Mouse (Mus musculus) cerebellum, adult 18-20 months (tissue): Measurements from ENCODE around the gene Ptcd2.

Experiments
- DNase-seq, 2 experiments: peaks; one replicate each; pipeline ENCODE4 v3.0.0; 2021

Gene Ptcd2

DNA sequence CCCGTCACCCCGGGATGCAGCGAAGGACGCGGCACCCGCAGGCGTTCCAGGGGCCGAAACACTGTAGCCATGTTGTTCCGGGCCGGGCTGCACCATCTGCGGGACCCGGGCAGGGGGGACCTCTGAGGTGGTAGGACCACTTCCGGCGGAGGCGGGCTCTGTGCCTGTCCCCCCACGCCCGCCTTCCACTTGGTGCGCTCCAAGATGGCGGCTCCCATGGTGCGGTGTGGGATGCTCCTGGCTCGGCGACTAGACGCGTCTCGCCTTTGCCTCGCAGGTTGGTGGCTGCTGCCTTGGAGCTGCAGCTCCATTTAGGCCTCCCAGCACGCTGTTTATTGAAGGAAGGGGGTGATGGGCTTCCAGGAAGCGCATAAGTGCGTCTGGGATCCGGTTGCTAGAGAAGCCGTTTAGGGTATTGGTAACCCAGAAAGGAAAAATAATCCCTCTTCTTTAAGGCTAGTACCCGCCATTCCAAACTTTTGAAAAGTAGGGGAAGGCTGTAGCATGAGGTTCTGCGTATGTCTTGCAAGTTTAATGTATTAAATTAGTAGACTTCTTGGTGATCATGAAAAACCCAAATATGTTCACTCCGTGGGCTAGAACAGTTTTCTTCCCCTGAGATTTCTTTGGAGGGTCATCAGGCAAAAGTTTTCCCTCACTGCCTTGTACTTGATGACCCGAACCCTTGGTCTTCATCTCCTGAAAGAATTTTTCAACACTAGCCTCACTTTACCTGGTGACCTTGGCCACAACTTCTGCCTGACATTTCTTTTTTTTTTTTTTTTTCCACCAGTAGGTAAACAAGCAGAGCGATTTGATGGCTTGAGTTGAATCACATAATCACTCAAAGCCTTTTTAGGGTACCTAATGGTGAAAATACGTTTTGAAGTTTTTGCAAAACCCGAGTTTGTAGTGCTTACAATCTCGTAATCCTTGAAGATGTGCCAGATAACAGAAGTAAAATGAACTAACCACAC is at the start of gene Ptcd2, which contains the start of gene Mrps27:
Gene Ptcd2 (minus strand): TSS at position 107 of the 977 bp plus-strand sequence.
Gene Mrps27 (plus strand): TSS at position 188 of the 977 bp plus-strand sequence.
- DNase-seq, result peak; percentile 98 to 99

DNA sequence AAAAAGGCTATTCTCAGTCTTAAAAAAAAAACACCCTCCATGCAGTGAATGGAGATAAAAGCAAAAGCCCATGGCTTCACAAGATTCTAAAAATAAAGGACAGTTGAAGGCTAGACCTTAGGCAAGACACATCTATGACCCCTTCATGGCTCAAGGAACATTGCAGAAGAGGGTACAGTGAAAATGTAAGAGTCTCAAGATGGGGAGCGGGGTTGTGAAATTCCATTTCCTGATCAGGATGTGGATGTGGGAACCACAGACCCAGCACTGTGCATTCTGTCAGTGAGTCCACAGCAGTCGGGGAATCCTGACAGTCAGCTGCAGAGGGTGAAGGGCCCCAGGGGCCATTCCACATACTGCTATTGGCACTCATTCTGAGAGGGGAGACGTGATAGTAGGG is 48.6 kb upstream of the Ptcd2 start:
- DNase-seq, result no peak

DNA sequence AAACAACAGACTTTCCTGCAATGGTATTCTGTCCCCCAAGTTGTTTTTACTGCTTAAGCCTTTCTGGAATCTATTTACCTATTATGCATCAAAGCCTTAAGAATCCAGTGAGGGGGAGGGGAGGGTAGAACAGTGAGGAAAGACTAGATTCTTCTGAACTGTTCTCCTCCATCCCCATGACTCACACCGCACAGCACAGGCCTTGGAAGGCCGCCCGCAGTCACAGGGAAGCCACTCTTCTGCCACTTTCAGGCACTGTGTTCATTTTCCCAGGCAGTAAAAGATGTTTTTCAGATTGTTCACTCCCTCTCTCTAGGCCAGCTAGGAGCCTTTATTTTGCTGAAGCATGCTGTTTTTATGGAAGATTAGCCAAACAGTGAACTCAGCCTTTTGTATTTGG is 46.9 kb upstream of the Ptcd2 start:
- peak; percentile 80 for DNase-seq

DNA sequence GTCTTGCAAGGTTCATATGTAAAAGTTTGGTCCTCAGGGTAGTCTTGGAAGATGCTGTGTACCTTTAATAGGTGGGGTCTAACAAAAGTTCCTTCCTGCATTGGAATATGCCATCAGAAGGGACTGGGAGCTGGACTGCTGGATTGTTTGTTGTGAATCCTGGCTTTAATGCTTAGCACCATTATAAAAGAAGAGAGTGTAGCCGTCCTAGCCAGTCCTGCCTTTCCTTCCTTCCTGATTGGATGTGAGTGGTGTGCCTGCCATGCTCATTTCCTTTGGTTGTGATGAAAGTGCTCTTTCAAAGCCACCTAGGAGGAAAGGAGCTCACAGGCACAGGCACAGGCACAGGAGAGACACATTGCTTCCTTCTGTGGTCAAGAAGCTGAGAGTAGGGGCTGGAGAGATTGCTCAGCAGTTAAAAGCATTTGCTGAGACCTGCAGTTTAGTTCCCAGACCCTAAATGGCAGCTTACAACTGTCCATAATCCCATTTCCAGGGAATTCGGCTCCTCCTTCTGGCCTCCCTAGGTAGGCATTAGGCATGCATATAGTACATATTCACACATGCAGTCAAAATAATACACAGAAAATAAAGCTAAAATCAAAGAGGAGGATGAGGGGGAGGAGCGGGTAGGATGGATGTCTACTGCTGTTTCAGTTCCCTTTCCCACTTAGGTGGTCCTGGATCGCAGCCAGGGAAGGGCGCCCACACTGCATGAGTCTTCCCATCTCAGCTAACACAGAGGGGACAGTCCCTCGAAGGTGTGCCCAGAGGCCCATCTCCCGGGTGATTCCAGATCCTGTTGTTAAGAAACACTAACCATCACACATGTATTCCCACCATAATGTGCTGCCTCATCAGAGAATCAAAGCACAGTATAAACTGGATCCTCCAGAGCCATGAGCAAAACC is 43.7 kb upstream of the Ptcd2 start:
- no peak for DNase-seq

DNA sequence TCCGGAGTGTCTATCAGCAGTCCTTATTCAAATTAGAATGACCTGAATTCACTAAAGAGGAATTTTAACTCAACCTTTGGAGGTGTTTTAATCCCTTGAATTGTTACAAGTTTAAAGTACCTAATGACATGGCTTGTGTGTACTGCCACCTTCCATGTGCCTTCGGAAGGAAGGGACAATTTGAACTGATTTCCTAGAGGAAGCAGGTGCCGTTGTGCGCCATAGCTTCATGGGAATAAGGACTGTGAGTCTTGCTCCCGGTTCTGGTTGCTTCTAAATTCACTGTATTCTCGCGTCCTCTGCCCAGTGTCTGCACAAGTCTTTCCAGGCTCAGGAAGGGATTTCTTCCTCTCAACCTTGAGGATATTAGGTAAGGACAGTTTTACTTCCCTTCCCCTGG is 41.8 kb upstream of the Ptcd2 start:
- no peak for DNase-seq

DNA sequence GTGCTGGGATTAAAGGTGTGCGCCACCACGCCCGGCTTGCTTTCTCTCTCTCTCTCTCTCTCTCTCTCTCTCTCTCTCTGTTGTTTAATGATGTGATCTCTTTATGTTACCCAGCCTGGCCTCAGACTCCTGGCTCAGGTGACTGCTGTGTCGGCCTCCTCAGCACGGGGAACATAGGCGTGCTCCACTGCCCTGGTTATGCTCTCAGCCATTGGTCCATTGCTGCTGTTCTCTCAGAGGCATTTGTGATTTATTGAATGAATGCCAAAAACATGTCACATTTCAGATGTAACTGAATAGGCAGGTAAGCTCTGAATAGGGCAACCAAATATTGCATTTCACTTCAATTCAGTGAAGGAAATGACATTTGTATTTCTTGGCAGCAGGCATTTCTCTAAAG is 41.4 kb upstream of the Ptcd2 start:
- no peak for DNase-seq

DNA sequence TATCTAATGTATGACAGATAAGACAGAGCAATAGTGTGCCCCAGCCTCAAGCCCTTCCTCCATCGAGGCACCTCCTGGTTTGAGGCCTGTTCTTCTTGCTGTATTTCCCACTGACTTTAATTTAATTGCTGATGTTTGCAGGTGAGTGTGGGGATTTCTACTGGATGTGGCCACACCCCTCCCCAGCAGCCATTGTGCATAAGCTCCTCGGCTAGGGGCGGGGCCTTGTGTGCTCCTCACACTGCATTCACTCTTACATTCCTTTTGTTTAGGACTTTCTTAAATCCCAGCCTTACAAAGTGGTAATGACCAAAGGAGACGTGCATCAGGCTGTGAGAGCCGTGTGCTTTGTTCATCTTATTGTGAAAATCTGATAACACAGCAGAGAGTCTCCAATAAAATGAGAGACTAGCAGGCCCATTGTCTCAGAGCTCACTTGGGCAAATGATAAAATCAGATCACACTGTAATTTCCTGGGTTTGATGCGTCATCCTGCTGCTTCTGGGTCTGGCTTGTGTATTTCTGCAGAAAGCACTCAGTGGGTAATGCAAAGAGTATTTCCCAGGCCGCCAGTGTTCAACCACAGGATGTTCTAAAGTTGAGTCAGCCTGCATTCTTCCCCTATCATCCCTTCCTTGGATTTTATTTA is 40.2 kb upstream of the Ptcd2 start:
- DNase-seq, result no peak

DNA sequence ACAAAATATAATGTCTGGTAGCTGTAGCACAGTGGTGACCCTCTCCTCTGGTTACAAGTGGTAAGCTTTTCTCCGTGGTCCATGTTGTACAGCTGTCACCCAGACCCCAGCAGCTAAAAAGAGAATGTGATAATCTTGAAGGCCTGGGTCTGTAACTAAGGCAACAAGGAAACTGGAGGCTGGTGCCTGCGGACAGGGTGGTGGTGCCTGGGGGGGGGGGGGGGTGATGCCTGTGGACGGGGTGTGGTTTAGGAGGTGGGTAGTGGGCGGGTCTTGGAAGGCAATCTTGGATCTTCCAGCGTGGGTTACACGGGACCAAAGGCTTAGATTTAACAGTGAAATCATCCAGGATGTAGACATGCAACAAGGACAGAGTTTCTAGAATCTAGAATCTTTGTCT is 37.9 kb upstream of the Ptcd2 start:
- DNase-seq, result no peak

DNA sequence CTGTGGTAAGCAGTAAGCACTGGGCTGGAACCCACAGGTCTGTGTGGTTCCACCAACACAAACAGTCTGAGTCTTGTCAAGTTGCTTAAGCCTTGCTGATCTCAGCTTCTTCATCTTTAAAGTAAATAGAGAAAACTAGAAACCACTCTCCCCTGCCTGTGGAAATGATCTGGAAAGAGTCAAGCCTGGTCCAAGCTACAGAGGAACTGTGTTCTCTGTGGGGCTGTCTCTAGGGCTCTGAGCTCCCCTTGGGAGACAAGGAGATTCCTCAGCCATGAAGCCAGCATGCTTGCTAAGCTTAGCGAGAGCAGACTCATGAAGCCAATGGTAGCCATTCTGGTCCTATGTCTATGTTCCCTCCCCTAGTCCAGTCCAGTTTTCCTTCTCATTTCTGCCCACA is 33.7 kb upstream of the Ptcd2 start:
- DNase-seq, result no peak

DNA sequence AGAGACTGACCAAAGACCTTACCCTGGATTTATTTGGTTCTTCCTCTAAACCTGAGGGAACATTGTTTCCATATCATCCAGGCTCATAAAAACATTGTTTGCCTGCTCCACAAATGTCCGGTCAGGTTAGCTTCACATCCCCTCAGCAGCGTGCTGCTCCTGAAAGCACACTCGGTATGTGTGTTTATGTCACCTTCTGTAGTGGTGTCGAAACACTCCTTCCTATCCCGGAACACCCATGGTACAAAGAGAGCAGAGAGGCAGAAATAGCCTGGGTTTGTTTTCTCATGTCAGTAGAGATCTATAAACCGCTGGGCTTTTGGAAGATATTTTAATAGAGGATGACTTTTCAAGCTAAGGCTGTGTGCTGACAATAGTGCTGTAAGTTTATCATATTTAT is 32.5 kb upstream of the Ptcd2 start:
- no peak for DNase-seq

DNA sequence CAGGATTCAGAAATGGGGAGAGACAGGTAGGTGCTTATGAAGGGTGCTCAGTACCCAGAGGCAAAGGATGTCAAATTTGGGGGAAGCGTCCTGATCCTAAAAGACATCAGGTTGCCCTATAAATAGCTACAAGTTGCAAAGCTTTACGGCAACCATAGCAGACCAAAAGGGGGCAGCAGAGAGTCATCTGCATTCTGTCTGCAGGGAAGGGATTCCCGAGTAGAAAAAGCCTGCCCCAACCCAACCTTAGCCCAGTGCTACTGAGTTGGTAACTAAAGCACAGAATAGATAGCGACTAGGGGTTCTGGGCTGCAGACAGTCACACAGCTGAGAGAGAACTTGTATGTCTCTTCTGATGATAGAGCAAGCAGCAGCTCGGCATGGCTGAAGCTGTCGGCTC is 31.0 kb upstream of the Ptcd2 start:
- DNase-seq, result peak; percentile 89 to 90

DNA sequence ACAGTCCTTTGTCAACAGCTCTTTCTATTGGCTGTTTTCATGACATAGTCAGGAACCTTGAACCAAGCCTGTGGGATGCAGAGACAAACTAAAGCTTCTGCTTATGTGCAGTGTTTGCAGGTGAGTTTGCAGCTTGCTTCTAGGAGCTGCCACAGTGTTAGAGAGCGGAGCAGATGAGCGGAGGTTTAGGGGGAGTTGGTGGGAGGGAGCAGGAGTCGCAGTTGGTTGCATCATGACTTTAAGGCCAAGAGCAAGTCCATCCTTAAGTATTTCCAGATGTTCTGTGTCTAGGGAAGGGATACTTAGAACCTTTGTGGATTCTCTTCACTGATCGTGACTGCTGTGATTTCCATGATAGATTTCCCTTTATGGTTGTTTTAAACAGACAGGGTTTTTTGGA is 29.7 kb upstream of the Ptcd2 start:
- no peak for DNase-seq

DNA sequence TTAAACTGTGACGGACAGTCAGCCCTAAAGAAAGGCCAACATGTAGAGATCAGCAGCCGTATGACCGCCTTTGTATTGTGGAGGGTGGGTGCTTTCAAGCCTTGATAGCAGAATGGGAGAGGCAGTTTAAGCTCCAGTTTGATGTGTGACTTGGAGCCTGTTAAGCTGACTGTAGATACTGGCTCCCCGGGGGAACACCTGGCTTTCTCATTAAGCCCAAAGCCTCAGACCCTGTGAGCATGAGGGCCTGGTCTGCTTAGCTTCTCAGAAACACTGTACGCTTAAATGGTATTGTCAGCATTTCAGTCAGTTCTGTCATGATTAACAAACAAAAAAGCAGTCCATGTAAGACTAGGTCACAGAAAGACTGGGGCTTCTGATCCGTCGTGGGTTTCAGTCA is 29.2 kb upstream of the Ptcd2 start:
- no peak for DNase-seq

DNA sequence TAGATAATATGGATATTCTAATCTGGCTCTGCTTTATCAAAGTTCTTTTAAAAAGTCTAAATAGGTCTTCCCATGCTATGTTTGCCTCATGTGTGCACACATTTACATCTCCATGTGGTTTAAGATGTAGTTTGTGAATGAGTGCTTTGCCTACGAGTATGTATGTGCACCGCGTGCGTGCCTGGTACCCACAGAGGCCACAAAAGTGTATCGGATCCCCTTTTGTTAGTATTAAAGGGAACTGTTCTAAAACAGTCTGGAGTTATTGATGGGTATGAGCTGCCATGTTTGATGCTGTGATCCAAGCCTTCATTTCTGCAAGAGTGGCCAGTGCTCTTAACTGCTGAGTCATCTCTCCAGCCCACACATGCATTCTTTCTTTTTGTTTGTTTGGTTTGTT is 26.8 kb upstream of the Ptcd2 start:
- no peak for DNase-seq

DNA sequence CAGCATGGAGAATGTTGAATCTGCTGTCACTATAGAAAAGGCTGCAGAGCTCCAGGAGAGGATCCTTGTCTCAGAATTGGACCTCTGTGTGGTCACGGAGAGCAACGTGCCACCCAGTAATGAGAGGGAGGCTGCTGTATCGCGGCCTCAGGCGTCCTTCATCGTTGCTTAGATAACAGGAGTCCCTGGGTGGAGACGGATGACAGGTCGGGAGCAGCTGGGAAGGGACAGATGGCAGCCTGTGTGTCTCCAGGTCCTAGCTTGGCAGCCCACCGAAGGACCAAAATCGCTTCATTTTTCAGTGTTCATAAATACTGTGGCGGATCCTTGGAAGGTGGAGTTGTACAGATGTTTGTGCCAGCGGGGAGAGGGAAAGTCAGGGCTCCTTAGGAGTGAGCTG is 24.6 kb upstream of the Ptcd2 start:
- peak; percentile 72 to 81 for DNase-seq

DNA sequence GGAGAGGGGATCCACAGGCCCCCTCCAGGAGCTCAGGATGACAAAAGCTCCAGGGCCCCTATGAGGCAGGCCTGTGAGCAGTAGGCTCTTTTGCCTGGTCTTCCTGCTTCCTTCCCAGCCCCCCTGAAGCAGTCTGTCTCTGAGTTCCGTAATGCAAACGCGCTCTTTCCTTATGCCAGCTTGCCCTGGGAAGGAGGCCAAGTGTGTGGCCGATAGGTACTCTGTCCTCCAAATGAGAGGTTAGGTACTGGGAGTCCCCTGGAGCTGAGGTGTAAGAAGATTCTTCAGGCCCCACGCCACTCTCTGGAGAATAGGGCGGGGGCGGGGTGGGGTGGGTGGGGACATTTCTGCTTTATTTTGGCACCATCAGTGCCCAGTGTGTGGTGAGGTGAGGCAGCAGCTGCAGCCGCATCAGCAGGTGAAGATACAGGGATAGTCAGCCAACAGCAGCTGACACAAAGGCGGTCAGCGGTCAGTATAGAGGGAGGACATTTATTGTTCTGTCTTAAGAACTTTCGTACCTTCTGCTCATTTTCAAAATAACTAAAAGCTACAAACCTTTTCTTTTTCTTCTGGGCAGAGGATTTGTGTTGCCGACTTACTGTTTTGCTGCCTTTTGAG is 23.2 kb upstream of the Ptcd2 start:
- peak; percentile 68 to 69 for DNase-seq

DNA sequence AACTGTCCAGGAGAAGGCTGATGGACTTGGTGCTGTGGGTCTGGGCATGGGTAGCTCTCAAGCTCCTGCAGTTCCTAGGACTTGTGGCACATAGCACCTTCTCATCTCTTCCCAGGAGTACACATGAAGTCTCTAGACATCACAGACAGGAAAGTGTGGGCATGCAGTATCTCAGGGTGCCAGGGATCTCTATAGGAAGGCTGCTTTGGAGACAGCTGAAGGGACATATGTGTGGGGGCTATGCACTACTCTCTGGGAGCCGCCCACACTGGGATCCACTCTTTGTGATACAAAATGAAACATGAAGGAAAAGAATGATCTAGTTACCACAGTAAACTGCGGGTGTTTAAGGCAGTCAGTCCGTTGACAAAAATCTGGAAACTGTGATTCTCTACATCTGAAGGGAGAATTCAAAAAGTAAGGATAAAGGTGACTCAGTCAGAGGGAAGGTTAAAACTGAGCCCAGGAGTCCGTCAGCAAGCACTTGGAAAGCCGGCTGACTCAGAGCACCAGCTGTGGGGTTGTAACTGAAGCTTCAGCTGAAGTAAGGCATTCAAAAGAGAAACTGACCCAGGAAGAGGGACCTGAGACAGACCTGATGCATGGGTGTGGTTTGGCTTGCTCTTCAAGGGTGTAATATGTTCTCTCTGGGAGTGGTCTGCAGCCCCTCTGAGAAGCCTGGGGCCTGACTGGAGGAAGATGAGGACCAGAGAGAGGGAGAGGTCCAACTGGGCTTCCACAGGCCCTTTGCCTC is 22.1 kb upstream of the Ptcd2 start:
- no peak for DNase-seq

DNA sequence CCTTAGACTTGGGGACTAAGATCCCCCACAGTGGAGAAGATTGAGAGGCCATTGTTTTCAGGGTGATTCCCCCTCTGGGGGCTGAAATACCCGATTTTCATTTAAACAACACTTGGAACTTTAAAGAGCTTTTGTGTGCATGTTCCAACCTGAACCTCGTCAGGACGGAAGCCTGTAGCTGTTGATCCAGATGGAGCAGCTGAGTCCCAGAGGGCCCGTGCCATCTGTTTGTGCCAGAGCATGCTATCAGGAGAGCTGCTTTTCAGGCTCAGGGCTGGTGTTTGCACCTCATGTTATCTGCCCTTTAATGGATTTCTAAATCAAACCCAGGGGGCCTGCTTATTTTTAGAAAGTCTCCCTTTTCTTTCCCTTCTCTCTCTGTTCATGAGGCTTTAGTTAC is 19.4 kb upstream of the Ptcd2 start:
- no peak for DNase-seq

DNA sequence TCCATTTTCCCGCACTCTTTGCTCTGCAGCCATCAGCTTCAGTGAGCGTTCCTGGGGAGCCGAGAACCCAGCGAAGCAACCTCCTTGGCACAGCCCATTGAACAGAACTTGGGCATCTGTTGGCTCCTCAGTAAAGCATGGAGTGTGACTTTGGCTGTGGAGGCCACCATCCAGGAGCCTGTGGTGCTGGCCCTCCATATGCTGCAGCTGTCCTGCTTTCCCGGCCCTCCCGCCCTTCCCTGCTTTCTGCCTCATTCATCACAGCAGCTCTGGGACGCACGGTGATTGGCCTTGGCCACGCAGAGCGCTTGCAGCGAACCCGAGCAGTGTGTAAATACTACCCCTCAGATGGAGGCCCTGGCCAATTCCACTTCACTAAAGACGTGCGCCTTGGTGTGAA is 14.4 kb upstream of the Ptcd2 start:
- peak; percentile 74 to 80 for DNase-seq

DNA sequence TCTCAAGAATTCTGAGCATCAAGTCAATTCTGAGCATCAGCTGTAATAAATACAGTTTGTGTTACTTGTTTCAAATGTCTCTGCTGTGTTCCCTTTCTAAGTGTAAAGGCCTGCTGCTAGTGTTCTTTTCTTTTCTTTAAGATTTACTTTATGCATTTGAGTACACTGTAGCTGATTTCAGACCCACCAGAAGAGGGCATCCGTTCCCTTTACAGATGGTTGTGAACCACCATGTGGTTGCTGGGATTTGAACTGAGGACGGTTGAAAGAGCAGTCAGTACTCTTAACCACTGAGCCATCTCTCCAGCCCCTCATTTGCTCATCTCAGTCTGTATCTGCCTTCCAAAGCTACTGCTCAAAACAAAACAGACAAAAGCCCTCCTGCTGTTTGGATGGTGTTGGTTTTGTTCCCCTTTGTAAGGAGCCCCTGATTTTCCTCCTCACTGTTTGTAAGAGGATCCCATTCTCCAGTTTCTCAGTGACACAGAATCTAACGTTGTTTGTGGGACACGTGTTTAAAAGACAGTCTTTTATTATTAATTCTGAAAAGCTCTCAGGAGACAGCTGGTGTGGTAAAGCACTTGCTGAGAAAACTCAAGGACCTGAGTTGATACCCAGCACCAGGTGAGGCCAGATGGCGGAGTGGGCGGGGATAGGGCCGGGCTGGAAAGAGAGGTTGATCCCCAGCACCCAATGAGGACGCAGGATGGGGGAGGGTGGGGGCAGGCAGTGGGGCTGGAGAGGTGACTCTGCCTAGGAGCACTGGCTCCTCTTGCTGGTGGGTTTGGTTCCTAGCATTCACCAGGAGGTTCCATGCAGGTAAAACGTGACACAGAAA is 12.1 kb upstream of the Ptcd2 start:
- DNase-seq, result no peak

DNA sequence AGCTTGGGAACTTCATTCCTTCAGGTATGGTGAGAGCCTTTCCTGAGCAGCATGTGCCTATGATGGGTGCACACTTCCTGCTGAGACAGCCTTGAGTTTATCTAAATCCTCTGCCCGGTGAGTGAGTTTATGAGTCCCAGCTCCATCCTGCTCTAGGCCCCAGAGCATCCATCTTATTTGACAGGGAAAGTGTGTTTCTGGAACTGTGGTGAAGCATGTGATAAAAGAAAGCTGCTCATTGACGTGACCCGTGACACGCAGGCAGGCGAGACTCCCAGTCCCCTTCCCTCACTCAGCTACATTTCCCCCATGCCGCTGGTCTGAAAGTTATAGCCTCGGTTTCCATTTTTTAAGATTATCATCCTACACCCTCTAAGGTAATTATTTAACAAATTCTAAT is 11.4 kb upstream of the Ptcd2 start:
- DNase-seq, result no peak
